Mouse (Mus musculus): ENCODE results near the gene B4galt3. TPM values are rescaled to one million over a fixed set of nuclear protein-coding genes. Genes with fewer than 3 reads are reported as not detected.

The B4galt3 gene
- total and polyA plus RNA-seq, 3 experiments: 21.5 to 44.8 (median 30.8) TPM

- Histone ChIP-seq H3K4me3 (ENCODE audit: low read depth, low read length) (peak within 1 kb of the TSS; percentile 9), H3K27me3 (ENCODE audit: insufficient read depth, low read length) (peaks cover 43% of the 10 kb centered on the region), H3K4me1 (ENCODE audit: insufficient read depth, low read depth, low read length) (peaks cover 52% of the 10 kb centered on the region), H3K36me3 (replicated peaks) (no peaks in the 10 kb centered on the region), H3K9me3 (replicated peaks) (no peaks in the 10 kb centered on the region)
- no peak for ATAC-seq (ENCODE audit: extremely low read depth, insufficient number of reproducible peaks, low FRiP score, poor library complexity, severe bottlenecking)
- no peak for DNase-seq (ENCODE audit: low spot score)
- no peak for TF ChIP-seq GATA1 (IDR thresholded peaks at IDR 0.05; ENCODE audit: borderline replicate concordance, low read length)
- no peak for TF ChIP-seq TAL1 (conservative IDR thresholded peaks at IDR 0.05; ENCODE audit: low read depth, low read length)
- no peak for TF ChIP-seq CTCF (IDR thresholded peaks at IDR 0.05; ENCODE audit: low read depth, low read length)
- no peak for TF ChIP-seq POLR2AphosphoS5 (IDR thresholded peaks at IDR 0.05; ENCODE audit: insufficient replicate concordance, low read depth, low read length)
- TF ChIP-seq GATA2 (IDR thresholded peaks at IDR 0.05; ENCODE audit: borderline replicate concordance, low read depth, low read length): no peak
These were observed 19.2 kb upstream of the B4galt3 start, which contains the start of gene Ndufs2 for GRCm38 (mm10) chr1:171250680-171251593. Ndufs2 (minus strand) TSS chr1:171251388.

GRCm38 (mm10) chr1:171251594-171252324, 18.4 kb upstream of the B4galt3 start:
- no peak for TF ChIP-seq GATA1 (IDR thresholded peaks at IDR 0.05; ENCODE audit: borderline replicate concordance, low read length)
- no peak for TF ChIP-seq GATA2 (IDR thresholded peaks at IDR 0.05; ENCODE audit: borderline replicate concordance, low read depth, low read length)
- no peak for TF ChIP-seq TAL1 (conservative IDR thresholded peaks at IDR 0.05; ENCODE audit: low read depth, low read length)
- no peak for TF ChIP-seq CTCF (IDR thresholded peaks at IDR 0.05; ENCODE audit: low read depth, low read length)
- ATAC-seq (ENCODE audit: extremely low read depth, insufficient number of reproducible peaks, low FRiP score, poor library complexity, severe bottlenecking) (no peak), DNase-seq (ENCODE audit: low spot score) (no peak)
- Histone ChIP-seq H3K4me3 (ENCODE audit: low read depth, low read length) (no peak overlapping the region; the same call in 1 of the 2 replicates), H3K27me3 (ENCODE audit: insufficient read depth, low read length) (peaks cover 49% of the 10 kb centered on the region), H3K36me3 (replicated peaks) (no peaks in the 10 kb centered on the region), H3K9me3 (replicated peaks) (no peaks in the 10 kb centered on the region), H3K4me1 (ENCODE audit: insufficient read depth, low read depth, low read length) (peaks cover 51% of the 10 kb centered on the region)

- Histone ChIP-seq H3K4me1 (ENCODE audit: insufficient read depth, low read depth, low read length) (peaks cover 53% of the 10 kb centered on the region), H3K36me3 (replicated peaks) (no peaks in the 10 kb centered on the region), H3K9me3 (replicated peaks) (no peaks in the 10 kb centered on the region), H3K27me3 (ENCODE audit: insufficient read depth, low read length) (peaks cover 49% of the 10 kb centered on the region), H3K4me3 (ENCODE audit: low read depth, low read length) (no peak overlapping the region)
- no peak for DNase-seq (ENCODE audit: low spot score)
- TF ChIP-seq POLR2AphosphoS5 (IDR thresholded peaks at IDR 0.05; ENCODE audit: insufficient replicate concordance, low read depth, low read length) (no peak), GATA2 (IDR thresholded peaks at IDR 0.05; ENCODE audit: borderline replicate concordance, low read depth, low read length) (no peak), TAL1 (conservative IDR thresholded peaks at IDR 0.05; ENCODE audit: low read depth, low read length) (no peak)
- no peak for ATAC-seq (ENCODE audit: extremely low read depth, insufficient number of reproducible peaks, low FRiP score, poor library complexity, severe bottlenecking)
These were observed 17.7 kb upstream of the B4galt3 start for GRCm38 (mm10) chr1:171252415-171252814.

GRCm38 (mm10) chr1:171256095-171256818, 13.9 kb upstream of the B4galt3 start:
- Histone ChIP-seq H3K4me3 (ENCODE audit: low read depth, low read length) (no peak overlapping the region), H3K4me1 (ENCODE audit: insufficient read depth, low read depth, low read length) (peaks cover 29% of the 10 kb centered on the region), H3K9me3 (replicated peaks) (no peaks in the 10 kb centered on the region), H3K36me3 (replicated peaks) (no peaks in the 10 kb centered on the region), H3K27me3 (ENCODE audit: insufficient read depth, low read length) (peaks cover 61% of the 10 kb centered on the region)
- TF ChIP-seq GATA2 (IDR thresholded peaks at IDR 0.05; ENCODE audit: borderline replicate concordance, low read depth, low read length) (no peak), CTCF (IDR thresholded peaks at IDR 0.05; ENCODE audit: low read depth, low read length) (no peak), TAL1 (conservative IDR thresholded peaks at IDR 0.05; ENCODE audit: low read depth, low read length) (no peak), GATA1 (IDR thresholded peaks at IDR 0.05; ENCODE audit: borderline replicate concordance, low read length) (no peak), POLR2AphosphoS5 (IDR thresholded peaks at IDR 0.05; ENCODE audit: insufficient replicate concordance, low read depth, low read length) (no peak)
- ATAC-seq (ENCODE audit: extremely low read depth, insufficient number of reproducible peaks, low FRiP score, poor library complexity, severe bottlenecking) (no peak), DNase-seq (ENCODE audit: low spot score) (no peak)

GRCm38 (mm10) chr1:171256937-171257548, 13.1 kb upstream of the B4galt3 start:
- H3K9me3 ChIP-seq (replicated peaks): no peaks in the 10 kb centered on the region
- no peak for TF ChIP-seq POLR2AphosphoS5 (IDR thresholded peaks at IDR 0.05; ENCODE audit: insufficient replicate concordance, low read depth, low read length)
- TF ChIP-seq CTCF (IDR thresholded peaks at IDR 0.05; ENCODE audit: low read depth, low read length): peak; percentile 44; the same call in 1 of the 2 replicates
- no peaks in the 10 kb centered on the region for H3K36me3 ChIP-seq (replicated peaks)
- H3K4me1 ChIP-seq (ENCODE audit: insufficient read depth, low read depth, low read length): peaks cover 24% of the 10 kb centered on the region
- H3K27me3 ChIP-seq (ENCODE audit: insufficient read depth, low read length): peaks cover 59% of the 10 kb centered on the region
- DNase-seq (ENCODE audit: low spot score) (no peak), ATAC-seq (ENCODE audit: extremely low read depth, insufficient number of reproducible peaks, low FRiP score, poor library complexity, severe bottlenecking) (peak; percentile 63; the same call in 1 of the 2 replicates)
- no peak overlapping the region for H3K4me3 ChIP-seq (ENCODE audit: low read depth, low read length)

Data from G1E (cell line).